Mouse (Mus musculus) forebrain, embryonic 12.5 days (tissue): ENCODE measurements around the gene Jagn1. TPM values are rescaled to one million over a fixed set of nuclear protein-coding genes. Genes with fewer than 3 reads are reported as not detected.

ENCODE experiments used
- ATAC-seq: fragments of 200-750 bp; cut with Nextera tagmentation; 2 replicates; pipeline ENCODE4 v1.8.0; 2017; ENCODE audit warnings: moderate TSS enrichment; ENCODE audit not compliant: low FRiP score
- H3K27ac ChIP-seq: fragments of 300-500 bp; sonication (generic); 2 replicates; pipeline ENCODE4 v1.5.1; 2016; ENCODE audit warnings: mild to moderate bottlenecking
- H3K27me3 ChIP-seq: fragments of 300-500 bp; sonication (generic); 2 replicates; pipeline ENCODE4 v1.6.1; 2016; ENCODE audit warnings: mild to moderate bottlenecking
- H3K36me3 ChIP-seq: fragments of 300-500 bp; sonication (generic); replicated peaks from 2 replicates; pipeline ENCODE4 v1.6.1; 2016; ENCODE audit warnings: mild to moderate bottlenecking
- H3K4me1 ChIP-seq: fragments of 300-500 bp; sonication (generic); 2 replicates; pipeline ENCODE4 v1.6.1; 2016
- H3K4me2 ChIP-seq: fragments of 300-500 bp; sonication (generic); 2 replicates; pipeline ENCODE4 v1.6.1; 2016; ENCODE audit warnings: mild to moderate bottlenecking, moderate library complexity
- H3K4me3 ChIP-seq: fragments of 300-500 bp; sonication (generic); replicated peaks from 2 replicates; pipeline ENCODE4 v1.5.1; 2016; ENCODE audit warnings: mild to moderate bottlenecking
- H3K9ac ChIP-seq: fragments of 300-500 bp; sonication (generic); 2 replicates; pipeline ENCODE4 v1.6.1; 2016; ENCODE audit warnings: mild to moderate bottlenecking
- H3K9me3 ChIP-seq: fragments of 300-500 bp; sonication (generic); 2 replicates; pipeline ENCODE4 v1.6.1; 2016
- WGBS: fragments of 180-500 bp; shearing (Covaris S2); methylation state at CpG from one replicate; pipeline ENCODE4 v1.1.7; 2016; 5-methylcytosine and 5-hydroxymethylcytosine counted together
- microRNA-seq: library from miRNA; unstranded; fragments of <30 nt; microRNA quantifications from one replicate; pipeline ENCODE4, GENCODE M21; 2017
- polyA plus RNA-seq: library from polyadenylated mRNA; unstranded; fragments of >200 nt; fragmentation: Nextera tagmentation; extraction: Ambion mirVana; gene quantifications from 2 replicates; pipeline ENCODE4 v1.2.1, GENCODE M21; 2016

The Jagn1 gene
- polyA plus RNA-seq, 1 experiment from 2014 or later = 71.3 TPM

DNA sequence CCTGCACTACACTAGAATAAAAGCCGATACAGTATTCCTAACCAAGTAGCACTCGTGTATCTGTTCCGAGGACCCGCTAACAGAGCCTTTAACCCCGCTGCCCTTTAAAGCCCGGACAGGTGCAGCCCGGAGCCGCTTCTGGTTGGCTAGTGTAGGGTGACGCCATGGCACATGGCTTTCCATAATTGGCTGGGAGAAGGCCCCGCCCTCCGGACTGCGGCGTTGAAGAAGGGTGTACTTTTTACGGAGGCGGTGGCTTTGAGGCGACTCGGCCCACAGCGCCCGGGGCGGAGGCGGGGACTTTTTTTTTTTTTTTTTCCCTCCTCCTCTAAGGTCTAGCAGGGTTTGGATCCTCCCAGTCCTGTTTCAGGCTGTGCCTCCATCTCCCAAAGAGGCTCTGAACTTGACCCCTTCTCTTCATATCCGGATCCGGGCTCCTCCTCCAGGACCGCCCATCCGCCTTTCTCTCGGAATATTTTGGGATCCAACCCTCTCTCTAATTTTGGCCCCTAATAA is 40.8 kb downstream of the Jagn1 start, which contains the start of gene Creld1:
Gene Creld1, plus strand, starts transcription at position 198 of the 516 bp plus-strand sequence.
- peak; percentile 98 for ATAC-seq
- H3K27ac ChIP-seq = peak within 1 kb of the TSS; percentile 87
- peaks cover 30% of the 10 kb centered on the region for H3K27me3 ChIP-seq
- no peaks in the 10 kb centered on the region for H3K9me3 ChIP-seq
- H3K36me3 ChIP-seq = peaks cover 14% of the 10 kb centered on the region; the same call in 1 of the 2 replicates
- peak within 1 kb of the TSS; percentile 69 for H3K4me3 ChIP-seq
- under 1% methylated on average over 26 of the region's 26 CpGs for WGBS
- H3K4me2 ChIP-seq = peak within 1 kb of the TSS; percentile 80
- H3K9ac ChIP-seq = peak within 1 kb of the TSS; percentile 72
- H3K4me1 ChIP-seq = peaks cover 35% of the 10 kb centered on the region

DNA sequence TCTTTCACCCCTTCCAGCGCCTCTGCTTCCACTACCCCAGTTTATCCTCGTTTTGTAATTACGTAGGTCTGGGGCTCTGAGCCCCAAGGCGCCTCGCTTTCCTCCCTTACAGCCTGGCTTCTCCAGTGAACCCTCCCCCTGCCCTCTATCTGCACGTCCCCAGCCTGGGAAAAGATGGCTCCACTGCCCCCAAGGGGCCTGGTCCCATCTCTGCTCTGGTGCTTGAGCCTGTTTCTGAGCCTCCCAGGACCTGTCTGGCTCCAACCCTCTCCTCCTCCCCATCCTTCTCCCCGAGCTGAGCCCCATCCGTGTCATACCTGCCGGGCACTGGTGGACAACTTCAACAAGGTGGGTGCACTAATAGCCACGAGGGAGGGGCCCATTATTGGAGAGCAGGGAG is 41.4 kb downstream of the Jagn1 start:
- 10% methylated on average over 10 of the region's 10 CpGs for WGBS
- Histone ChIP-seq H3K36me3 (peaks cover 20% of the 10 kb centered on the region), H3K4me2 (peak overlapping the region; percentile 80), H3K9me3 (no peaks in the 10 kb centered on the region), H3K27ac (peak overlapping the region; percentile 87), H3K4me3 (peak overlapping the region; percentile 69), H3K4me1 (peaks cover 35% of the 10 kb centered on the region), H3K9ac (peak overlapping the region; percentile 72), H3K27me3 (peaks cover 28% of the 10 kb centered on the region)
- peak; percentile 62 for ATAC-seq

DNA sequence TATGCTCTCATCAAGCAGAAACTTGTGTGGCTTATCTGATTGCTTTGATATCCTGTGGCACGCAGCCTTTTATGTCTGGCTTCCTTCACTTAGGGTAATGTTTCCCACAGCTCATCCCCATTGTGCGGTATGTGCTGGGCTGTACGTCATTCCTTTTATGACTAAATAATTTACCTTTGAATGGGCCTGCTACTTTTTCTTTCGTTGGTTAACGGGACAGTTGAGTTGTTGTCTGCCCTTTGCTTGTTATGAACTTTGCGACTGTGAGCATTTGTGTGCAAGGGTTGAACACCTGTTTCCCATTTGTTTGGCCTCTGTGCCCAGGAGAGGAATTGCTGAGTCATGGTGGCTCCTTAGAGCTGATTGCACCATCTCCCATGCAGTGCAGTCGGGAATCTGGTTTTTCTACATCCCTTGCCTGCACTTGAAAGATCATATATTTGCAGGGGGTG is 44.8 kb downstream of the Jagn1 start:
- Histone ChIP-seq H3K9me3 (no peaks in the 10 kb centered on the region), H3K27ac (no peak overlapping the region), H3K4me3 (no peak overlapping the region), H3K4me1 (peaks cover 25% of the 10 kb centered on the region), H3K9ac (no peak overlapping the region), H3K27me3 (peaks cover 8% of the 10 kb centered on the region; the same call in 1 of the 2 replicates), H3K36me3 (peaks cover 51% of the 10 kb centered on the region), H3K4me2 (no peak overlapping the region)
- no peak for ATAC-seq
- WGBS = 58% methylated on average over 7 of the region's 7 CpGs

- no peak for ATAC-seq
- Histone ChIP-seq H3K9me3 (no peaks in the 10 kb centered on the region), H3K36me3 (peaks cover 63% of the 10 kb centered on the region), H3K4me2 (no peak overlapping the region), H3K27ac (no peak overlapping the region), H3K27me3 (0 out of 2 replicates have a peak, but pooled peaks cover 3% of the 10 kb centered on the region), H3K9ac (no peak overlapping the region), H3K4me3 (no peak overlapping the region), H3K4me1 (peaks cover 16% of the 10 kb centered on the region)
- 94% methylated on average over 14 of the region's 14 CpGs for WGBS
These were observed 47.0 kb downstream of the Jagn1 start for GRCm38 (mm10) chr6:113489410-113489809.

DNA sequence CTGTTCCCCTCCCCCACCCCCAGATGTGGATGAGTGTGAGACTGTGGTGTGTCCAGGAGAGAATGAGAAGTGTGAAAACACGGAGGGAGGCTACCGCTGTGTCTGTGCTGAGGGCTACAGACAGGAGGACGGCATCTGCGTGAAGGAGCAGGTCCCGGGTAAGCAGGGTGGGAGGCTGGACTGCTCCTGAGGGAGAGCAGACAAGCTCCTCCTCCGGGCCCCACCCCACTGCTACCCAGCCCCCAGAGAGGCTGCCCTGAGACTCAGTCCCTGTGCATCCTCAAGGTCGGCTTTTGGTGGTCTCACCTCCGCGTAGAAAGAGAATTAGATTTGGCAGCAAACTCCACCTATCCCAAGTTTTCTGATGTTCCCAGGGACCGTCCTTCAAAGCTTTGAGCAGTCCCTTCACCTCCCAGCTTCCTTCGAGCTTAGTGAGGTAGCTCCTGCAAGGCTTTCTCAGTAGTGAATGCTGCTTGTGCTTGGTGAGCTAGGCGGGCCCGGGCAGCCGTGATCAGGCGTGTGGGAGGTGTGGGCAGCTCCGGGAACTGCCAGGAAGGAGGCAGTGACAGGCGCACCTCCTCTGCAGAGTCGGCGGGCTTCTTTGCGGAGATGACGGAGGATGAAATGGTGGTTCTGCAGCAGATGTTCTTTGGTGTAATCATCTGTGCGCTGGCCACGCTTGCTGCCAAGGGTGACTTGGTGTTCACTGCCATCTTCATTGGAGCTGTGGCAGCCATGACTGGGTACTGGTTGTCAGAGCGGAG is 49.9 kb downstream of the Jagn1 start:
- Histone ChIP-seq H3K36me3 (peaks cover 56% of the 10 kb centered on the region), H3K4me1 (peaks cover 13% of the 10 kb centered on the region)
- 79% methylated on average over 24 of the region's 24 CpGs for WGBS

DNA sequence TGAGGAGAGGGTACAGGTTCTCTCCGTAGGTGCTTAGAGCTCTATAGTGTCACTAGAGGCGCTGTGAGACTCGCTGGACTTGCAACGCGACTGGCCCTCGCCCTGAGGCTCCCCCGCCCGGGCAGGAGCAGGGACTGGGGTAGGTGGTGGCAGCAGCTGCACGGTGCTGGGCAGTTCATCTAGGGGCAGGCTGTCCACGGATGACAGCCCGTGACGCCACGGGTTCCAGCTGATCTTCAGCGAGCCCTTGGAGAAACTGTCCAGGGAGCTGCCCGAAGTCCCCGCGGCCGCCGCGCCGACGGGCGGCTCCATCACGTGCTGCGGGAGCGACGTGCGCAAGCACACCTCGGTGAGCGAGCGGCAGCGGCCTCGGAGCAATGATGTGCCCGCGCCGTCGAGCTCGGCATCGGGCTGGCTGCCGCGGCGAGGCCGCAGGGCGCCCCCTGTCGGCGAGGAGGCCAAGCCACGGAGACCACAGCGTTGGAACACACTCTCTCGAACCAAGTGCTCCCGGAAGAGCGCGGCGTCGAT is 52.0 kb downstream of the Jagn1 start:
- Histone ChIP-seq H3K36me3 (peaks cover 37% of the 10 kb centered on the region), H3K9me3 (no peaks in the 10 kb centered on the region), H3K9ac (peak overlapping the region; percentile 48), H3K27ac (0 out of 2 replicates have a peak overlapping the region, but pooled peaks have one; percentile 13), H3K4me3 (peak overlapping the region; percentile 44), H3K4me2 (peak overlapping the region; percentile 58), H3K27me3 (peaks cover 18% of the 10 kb centered on the region), H3K4me1 (peaks cover 13% of the 10 kb centered on the region)
- WGBS = 1% methylated on average over 54 of the region's 54 CpGs
- peak; percentile 71 for ATAC-seq

More for the DNA sequence above, 49.9 kb downstream of the Jagn1 start:
- no peak overlapping the region for H3K4me2 ChIP-seq
- no peak for ATAC-seq
- H3K4me3 ChIP-seq = no peak overlapping the region
- no peak overlapping the region for H3K9ac ChIP-seq
- H3K27me3 ChIP-seq = peaks cover 18% of the 10 kb centered on the region
- H3K9me3 ChIP-seq = no peaks in the 10 kb centered on the region
- no peak overlapping the region for H3K27ac ChIP-seq

GRCm38 (mm10) chr6:113495071-113495675 is 52.8 kb downstream of the Jagn1 start:
- Histone ChIP-seq H3K9ac (no peak overlapping the region), H3K4me1 (peaks cover 13% of the 10 kb centered on the region), H3K27ac (no peak overlapping the region), H3K9me3 (no peaks in the 10 kb centered on the region), H3K4me3 (peak overlapping the region; percentile 44), H3K36me3 (peaks cover 28% of the 10 kb centered on the region), H3K27me3 (peaks cover 18% of the 10 kb centered on the region), H3K4me2 (peak overlapping the region; percentile 58)
- WGBS = 57% methylated on average over 28 of the region's 28 CpGs
- ATAC-seq = peak; percentile 12; the same call in 1 of the 2 replicates

Small RNAs within 50 kb of the gene (microRNA-seq; reads per million reads assigned to microRNA genes)
- not detected for gene Gm24387

Other genes starting within 250 kb of the Jagn1 start
- gene Lhfpl4, start 247.2 kb upstream of the Jagn1 start, polyA plus RNA-seq = 30.6 and 35.4 TPM in 2 replicates
- 46.2 and 50.0 TPM in 2 replicates for gene Mtmr14, start 204.7 kb upstream of the Jagn1 start, polyA plus RNA-seq
- gene Cpne9, start 160.3 kb upstream of the Jagn1 start, polyA plus RNA-seq = 0.22 and 0.34 TPM in 2 replicates
- 30.6 and 34.7 TPM in 2 replicates for gene Brpf1, start 135.4 kb upstream of the Jagn1 start, polyA plus RNA-seq
- gene Ogg1, start 115.6 kb upstream of the Jagn1 start, polyA plus RNA-seq = 13.6 and 13.7 TPM in 2 replicates
- gene Camk1, start 98.6 kb upstream of the Jagn1 start, polyA plus RNA-seq = 57.9 and 59.1 TPM in 2 replicates
- 67.6 and 70.7 TPM in 2 replicates for gene Tada3, start 64.7 kb upstream of the Jagn1 start, polyA plus RNA-seq
- gene Arpc4, start 64.5 kb upstream of the Jagn1 start, polyA plus RNA-seq = 327 and 333 TPM in 2 replicates
- 6.5 and 7.0 TPM in 2 replicates for gene Ttll3, start 53.3 kb upstream of the Jagn1 start, polyA plus RNA-seq
- 23.8 and 28.1 TPM in 2 replicates for gene Rpusd3, start 23.2 kb upstream of the Jagn1 start, polyA plus RNA-seq
- gene Cidec, start 6.8 kb upstream of the Jagn1 start, polyA plus RNA-seq = not detected in 2 replicates
- gene Il17re, start 15.9 kb downstream of the Jagn1 start, polyA plus RNA-seq = 0.46 and 0.55 TPM in 2 replicates
- 1.6 and 2.2 TPM in 2 replicates for gene Il17rc, start 28.9 kb downstream of the Jagn1 start, polyA plus RNA-seq
- 39.6 and 43.1 TPM in 2 replicates for gene Creld1, start 40.7 kb downstream of the Jagn1 start, polyA plus RNA-seq
- gene Prrt3, start 59.4 kb downstream of the Jagn1 start, polyA plus RNA-seq = 2.3 and 2.4 TPM in 2 replicates
- gene Emc3, start 89.1 kb downstream of the Jagn1 start, polyA plus RNA-seq = 77.4 and 78.5 TPM in 2 replicates
- 15.9 and 18.8 TPM in 2 replicates for gene Fancd2, start 89.1 kb downstream of the Jagn1 start, polyA plus RNA-seq
- 0.28 and 0.35 TPM in 2 replicates for gene Fancd2os, start 158.1 kb downstream of the Jagn1 start, polyA plus RNA-seq
- 189 and 194 TPM in 2 replicates for gene Brk1, start 162.2 kb downstream of the Jagn1 start, polyA plus RNA-seq
- 54.9 and 61.8 TPM in 2 replicates for gene Vhl, start 181.4 kb downstream of the Jagn1 start, polyA plus RNA-seq
- 0.63 and 1.6 TPM in 2 replicates for gene Irak2, start 195.9 kb downstream of the Jagn1 start, polyA plus RNA-seq